Mouse (Mus musculus) left cerebral cortex, postnatal 4 days (tissue): ENCODE measurements at regions not wholly inside any gene's neighbourhood (a gene's known extent, or its start where the extent isn't known, plus 50 kb on each side); places are given as distances from the start of the nearest gene placed in this dataset.

Experiments used
- DNase-seq: peaks from one replicate; pipeline ENCODE4 v3.0.0-alpha.2; 2022
- intact Hi-C: fragments of 180-260 bp; cut with DNase I; formaldehyde crosslinking; loops from one replicate; pipeline ENCODE4 v1.15.1; 2025

DNA sequence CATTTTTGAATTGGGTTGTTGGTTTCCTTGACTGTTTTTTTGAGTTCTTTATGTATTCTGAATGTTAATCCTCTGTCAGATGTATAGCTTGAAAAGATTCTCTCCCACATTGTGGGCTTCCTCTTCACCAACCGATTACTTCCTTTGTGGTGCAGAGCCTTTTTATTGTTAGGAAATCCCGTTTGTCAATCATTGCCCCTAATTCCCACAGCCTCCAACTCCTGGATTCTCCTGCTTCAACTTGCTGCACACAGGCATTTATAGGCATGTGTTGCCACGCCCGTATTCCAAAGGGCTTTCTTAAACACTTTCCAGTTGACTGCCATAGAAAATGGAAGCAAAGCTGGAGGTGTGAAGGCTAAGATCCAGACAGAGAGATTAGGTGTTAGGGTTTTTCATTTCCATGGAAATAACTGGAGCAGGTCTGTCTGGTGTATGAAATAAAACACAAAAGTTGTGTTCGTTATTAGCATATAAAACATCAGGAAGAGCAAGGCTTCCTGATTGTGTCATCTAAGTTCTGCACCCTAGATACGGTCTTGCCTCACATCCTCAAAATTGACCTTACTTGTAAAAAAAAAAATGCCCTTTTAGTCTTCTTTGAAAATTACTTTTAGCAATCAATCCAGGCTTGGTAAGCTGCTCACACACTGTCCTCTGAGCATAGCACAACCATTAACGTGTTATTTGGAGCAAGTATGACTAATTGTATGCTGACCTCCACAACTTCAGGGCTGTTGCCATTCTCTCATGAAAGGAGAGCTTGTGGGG is 87.7 kb upstream of the Tex13c2 start:
- intact Hi-C loops = no loop called here
- no peak for DNase-seq

DNA sequence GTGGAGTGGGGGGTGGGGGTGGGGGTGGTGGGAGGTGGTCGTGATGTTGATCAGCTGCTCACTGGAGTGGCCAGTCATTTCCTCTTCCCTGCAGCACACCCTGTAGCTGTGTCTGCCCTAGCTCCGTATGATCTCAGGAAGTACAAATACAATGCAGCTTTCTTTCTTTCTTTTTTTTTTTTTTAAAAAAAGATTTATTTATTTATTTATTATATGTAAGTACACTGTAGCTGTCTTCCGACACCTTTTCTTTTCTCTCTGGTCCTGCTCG is 87.2 kb upstream of the Tex13c2 start:
- intact Hi-C loops = no loop called here
- DNase-seq = no peak

DNA sequence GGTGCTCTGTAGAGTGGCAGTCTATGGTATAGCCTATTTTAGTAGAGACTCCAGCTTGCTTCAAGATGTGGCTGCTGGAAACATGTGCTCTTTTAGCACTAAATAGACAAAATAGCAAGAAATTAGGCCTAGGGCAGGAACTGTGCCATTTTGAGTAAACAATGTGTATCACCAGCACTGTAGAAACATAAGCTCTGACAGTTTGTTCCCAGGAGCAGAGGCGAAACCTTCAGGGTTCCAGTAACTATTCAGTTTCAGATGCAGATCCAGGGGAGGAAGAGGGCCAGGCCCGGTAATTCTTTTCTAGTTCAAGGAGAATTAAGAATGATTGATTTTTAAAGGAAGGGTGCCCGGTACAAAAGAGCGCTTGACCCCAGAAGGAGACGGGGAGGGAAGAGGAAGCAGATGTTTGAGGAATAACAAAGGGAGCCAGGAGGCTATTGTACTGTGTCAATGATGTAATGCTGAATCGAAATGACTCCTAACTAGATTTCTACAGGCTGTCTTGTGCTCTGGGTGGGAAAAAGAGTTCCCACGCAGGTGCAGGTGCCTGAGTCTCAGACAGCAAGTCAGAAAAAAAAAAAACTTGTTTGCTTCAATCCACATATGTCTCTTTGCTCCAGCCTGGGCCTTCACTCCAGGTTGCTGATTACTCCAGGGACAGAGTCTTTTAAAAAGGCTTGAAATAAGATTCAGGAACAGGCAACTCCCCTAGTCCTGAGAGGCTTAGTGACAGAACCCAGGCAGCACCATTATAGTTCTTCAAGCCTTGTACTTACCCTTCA is 57.4 kb upstream of the Tex13c2 start:
- no peak for DNase-seq
- intact Hi-C loops = no loop called here
